Mouse (Mus musculus) left cerebral cortex, adult 2 months (tissue): ENCODE results near the gene Icos. TPM values are rescaled to one million over a fixed set of nuclear protein-coding genes. Genes with fewer than 3 reads are reported as not detected.

Experiments used
- DNase-seq, 2 experiments: peaks; one replicate each; pipeline ENCODE4 v3.0.0; 2021 to 2022; ENCODE audit warnings: low spot score in 2 of 2, mixed read lengths in 1 of 2; ENCODE audit errors: extremely low spot score in 1 of 2
- H3K27ac ChIP-seq: fragments of 200-600 bp; 2 replicates; pipeline ENCODE4 v1.8.1; 2022
- H3K4me3 ChIP-seq: fragments of 200-600 bp; 2 replicates; pipeline ENCODE4 v1.8.1; 2022
- CTCF ChIP-seq: fragments of 200-600 bp; IDR thresholded peaks from 2 replicates; pipeline ENCODE4 v1.8.1; 2022; ENCODE audit warnings: antibody characterized with exemption, mild to moderate bottlenecking, moderate library complexity
- intact Hi-C: fragments of 180-260 bp; cut with DNase I; formaldehyde crosslinking; loops from one replicate; pipeline ENCODE4 v1.15.1; 2025
- long read RNA-seq, 2 experiments: library from polyadenylated mRNA; stranded (forward); transcript quantifications; one replicate each; pipeline ENCODE4 v2.0.0; 2021; ENCODE audit warnings: borderline mapping rate in 2 of 2
- total RNA-seq, 2 experiments: library from RNA; stranded (reverse); gene quantifications; 2 replicates each; pipeline ENCODE4 v1.2.3; 2021

Gene Icos
- total RNA-seq, result under 1 TPM in 1 of 2 experiments, not detected in 1; 0.09 TPM
- long read RNA-seq, experiment 1, result 0 reads
- long read RNA-seq, experiment 2, result 0 reads

GRCm38 (mm10) chr1:60977641-60978040, at the start of gene Icos:
TSS of gene Icos (plus strand) at chr1:60977927.
- no peak within 1 kb of the TSS for H3K4me3 ChIP-seq
- no peak within 1 kb of the TSS for H3K27ac ChIP-seq
- TF ChIP-seq CTCF, result no peak
- intact Hi-C loops, result no loop called here
- DNase-seq, result no peak

- intact Hi-C loops, result no loop called here
- no peak overlapping the region for H3K4me3 ChIP-seq
- no peak overlapping the region for H3K27ac ChIP-seq
- TF ChIP-seq CTCF, result no peak
- no peak for DNase-seq
Observed at GRCm38 (mm10) chr1:60929036-60929435, 48.7 kb upstream of the Icos start.

GRCm38 (mm10) chr1:60930397-60930796, 47.3 kb upstream of the Icos start:
- intact Hi-C loops, result no loop called here
- no peak for TF ChIP-seq CTCF
- no peak overlapping the region for H3K27ac ChIP-seq
- DNase-seq, result no peak
- H3K4me3 ChIP-seq, result no peak overlapping the region

GRCm38 (mm10) chr1:60935968-60936581, 41.7 kb upstream of the Icos start:
- intact Hi-C loops, result loop anchor here (5.0 kb wide), 1 partner anchor 74 kb away; no protein-coding TSS in a partner anchor
- no peak for DNase-seq
- H3K4me3 ChIP-seq, result no peak overlapping the region
- H3K27ac ChIP-seq, result no peak overlapping the region
- TF ChIP-seq CTCF, result no peak

- intact Hi-C loops, result loop anchor here (5.0 kb wide), 1 partner anchor 75 kb away; no protein-coding TSS in a partner anchor
- Histone ChIP-seq H3K27ac (no peak overlapping the region), H3K4me3 (no peak overlapping the region)
- no peak for TF ChIP-seq CTCF
- DNase-seq, result no peak
Observed at GRCm38 (mm10) chr1:60936963-60937711, 40.6 kb upstream of the Icos start.

GRCm38 (mm10) chr1:60938256-60938655, 39.5 kb upstream of the Icos start:
- intact Hi-C loops, result loop anchor here (5.0 kb wide), 1 partner anchor 76 kb away; no protein-coding TSS in a partner anchor
- DNase-seq, result no peak
- H3K27ac ChIP-seq, result no peak overlapping the region
- no peak overlapping the region for H3K4me3 ChIP-seq
- TF ChIP-seq CTCF, result no peak

- Histone ChIP-seq H3K4me3 (no peak overlapping the region), H3K27ac (no peak overlapping the region)
- no peak for DNase-seq
- no peak for TF ChIP-seq CTCF
- intact Hi-C loops, result loop anchor here (5.0 kb wide), 1 partner anchor 77 kb away; no protein-coding TSS in a partner anchor
Observed at GRCm38 (mm10) chr1:60938974-60939373, 38.8 kb upstream of the Icos start.

GRCm38 (mm10) chr1:60940023-60940422, 37.7 kb upstream of the Icos start:
- intact Hi-C loops, result no loop called here
- DNase-seq, result no peak

GRCm38 (mm10) chr1:60940620-60941019, 37.1 kb upstream of the Icos start:
- TF ChIP-seq CTCF, result no peak
- Histone ChIP-seq H3K27ac (no peak overlapping the region), H3K4me3 (no peak overlapping the region)
- intact Hi-C loops, result no loop called here
- no peak for DNase-seq

More at GRCm38 (mm10) chr1:60940023-60940422, 37.7 kb upstream of the Icos start:
- Histone ChIP-seq H3K4me3 (no peak overlapping the region), H3K27ac (no peak overlapping the region)
- no peak for TF ChIP-seq CTCF

- Histone ChIP-seq H3K4me3 (no peak overlapping the region), H3K27ac (no peak overlapping the region)
- intact Hi-C loops, result no loop called here
- TF ChIP-seq CTCF, result no peak
- DNase-seq, result no peak
Observed at GRCm38 (mm10) chr1:60941056-60942048, 36.4 kb upstream of the Icos start.

GRCm38 (mm10) chr1:60942921-60943320, 34.8 kb upstream of the Icos start:
- TF ChIP-seq CTCF, result no peak
- no peak for DNase-seq
- intact Hi-C loops, result no loop called here
- Histone ChIP-seq H3K27ac (no peak overlapping the region), H3K4me3 (no peak overlapping the region)
